Mouse (Mus musculus) CH12.LX (cell line): ENCODE measurements at regions not wholly inside any gene's neighbourhood (a gene's known extent, or its start where the extent isn't known, plus 50 kb on each side); places are given as distances from the start of the nearest gene placed in this dataset.

Experiments
- CTCF ChIP-seq, 2 experiments: IDR thresholded peaks in 1 of 2; conservative IDR thresholded peaks in 1 of 2; 2 replicates each; pipeline ENCODE4 v1.5.1; 2011 to 2012; ENCODE audit warnings: low read depth in 2 of 2, low read length in 2 of 2, improper control_type of control experiment in 1 of 2, inconsistent platforms in 1 of 2, mild to moderate bottlenecking in 1 of 2, moderate library complexity in 1 of 2
- ELF1 ChIP-seq: IDR thresholded peaks from 2 replicates; pipeline ENCODE4 v1.6.1; 2014; ENCODE audit warnings: low read depth, mild to moderate bottlenecking, inconsistent platforms, low read length, improper control_type of control experiment
- HCFC1 ChIP-seq: IDR thresholded peaks from 2 replicates; pipeline ENCODE4 v1.6.1; 2012; ENCODE audit warnings: low read depth, mild to moderate bottlenecking, inconsistent platforms, low read length, improper control_type of control experiment

- TF ChIP-seq CTCF (conservative IDR thresholded peaks at IDR 0.05 in 1 of 2, IDR thresholded peaks at IDR 0.05 in 1 of 2; ENCODE audit: low read depth in 2 of 2, low read length in 2 of 2): no peak
- TF ChIP-seq HCFC1: no peak
- no peak for TF ChIP-seq ELF1
Observed at GRCm38 (mm10) chr2:48065162-48065561, 748.7 kb upstream of the Acvr2a start.
